Mouse (Mus musculus) layer of hippocampus, adult 9-11 months (tissue): ENCODE data around the gene Rilp.

ENCODE experiments used
- DNase-seq: peaks from one replicate; pipeline ENCODE4 v3.0.0; 2022

The Rilp gene

DNA sequence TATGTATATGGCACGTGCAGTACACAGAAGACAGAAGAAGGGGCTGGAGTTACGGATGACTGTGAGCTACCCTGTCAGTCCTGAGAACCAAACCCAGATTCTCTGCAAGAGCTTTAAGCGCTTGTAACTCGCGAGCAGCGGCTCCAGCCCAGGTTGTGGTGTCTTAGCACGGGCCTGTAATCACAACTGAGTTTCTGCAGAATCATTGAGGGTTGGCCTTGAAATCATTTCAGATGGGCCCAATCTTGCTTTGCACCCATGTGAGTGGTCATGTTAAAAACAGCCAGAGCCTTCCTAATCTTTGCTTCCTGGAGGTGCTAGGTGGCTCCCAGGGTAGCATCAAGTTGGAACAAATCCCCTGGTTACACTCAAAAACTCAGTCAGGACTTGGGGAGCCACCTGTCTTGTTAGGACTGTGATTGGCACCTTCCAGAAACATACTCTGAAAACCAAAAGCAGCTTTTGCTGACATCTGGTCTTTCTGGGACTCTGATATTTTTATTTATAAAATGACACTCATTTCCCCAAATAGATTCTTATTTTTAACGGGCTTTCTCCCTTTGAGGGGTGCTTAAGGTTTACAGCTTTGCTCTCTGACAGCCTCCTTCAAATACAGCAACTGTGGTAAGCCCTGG lies 50.1 kb downstream of the Rilp start:
- DNase-seq: no peak

GRCm38 (mm10) chr11:75560530-75561409 lies 50.9 kb downstream of the Rilp start:
- DNase-seq: no peak

GRCm38 (mm10) chr11:75561410-75561791 lies 51.5 kb downstream of the Rilp start:
- DNase-seq: no peak
